Mouse (Mus musculus) kidney, adult 2 months (tissue): ENCODE measurements at regions not wholly inside any gene's neighbourhood (a gene's known extent, or its start where the extent isn't known, plus 50 kb on each side); places are given as distances from the start of the nearest gene placed in this dataset.

Experiments used
- CTCF ChIP-seq: fragments of 200-500 bp; conservative IDR thresholded peaks from 2 replicates; pipeline ENCODE4 v1.5.1; 2011; ENCODE audit warnings: low read depth, mild to moderate bottlenecking, control low read depth, low read length, moderate library complexity, mixed read lengths; ENCODE audit not compliant: insufficient read depth, insufficient read length
- POLR2A ChIP-seq: fragments of 200-500 bp; IDR thresholded peaks from one replicate; pipeline ENCODE4 v1.6.1; 2011; ENCODE audit warnings: low read depth, low read length, control low read depth

DNA sequence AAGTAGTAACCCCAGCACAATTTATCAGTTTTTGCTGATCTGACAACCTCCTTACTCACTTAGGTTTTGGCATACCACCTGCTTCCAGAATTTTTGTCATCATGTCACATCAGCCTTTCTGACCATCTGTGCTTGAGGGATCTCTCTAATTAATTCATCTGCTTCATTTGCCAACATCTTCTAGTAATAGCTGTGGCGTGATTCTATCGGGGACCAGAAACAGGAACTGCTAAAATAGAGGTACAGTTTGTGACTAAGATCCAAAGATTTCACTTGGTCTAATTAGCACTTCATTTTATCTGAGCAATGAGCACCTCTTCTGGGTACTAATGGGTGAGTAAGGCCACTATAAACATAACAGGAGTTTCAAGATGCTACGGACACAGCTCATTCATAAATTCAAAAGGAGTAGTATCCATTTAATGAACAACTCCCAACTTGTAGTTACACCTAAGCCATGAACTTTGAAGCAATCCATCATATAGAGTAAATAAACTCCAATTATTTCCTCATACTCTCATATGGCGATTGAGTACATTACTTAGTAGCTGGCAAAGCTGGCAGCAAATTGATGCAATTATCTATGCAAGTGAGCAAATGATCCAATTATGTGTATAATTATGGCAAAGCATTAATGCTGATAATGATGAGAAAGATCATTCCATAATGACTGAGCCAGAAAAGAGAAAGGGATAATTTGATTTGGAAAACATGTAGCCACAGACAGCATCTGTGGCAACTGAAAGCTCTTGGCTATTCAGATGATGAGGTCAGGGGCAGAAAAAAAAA, 768.4 kb downstream of the Smarca1 start:
- TF ChIP-seq CTCF (no peak), POLR2A (no peak)
